Mouse (Mus musculus): ENCODE data around the gene Anks1. TPM values are rescaled to one million over a fixed set of nuclear protein-coding genes. Genes with fewer than 3 reads are reported as not detected.

The Anks1 gene
- polyA plus RNA-seq, 1 experiment from 2014 or later, result 22.5 TPM

- peak overlapping the region; percentile 89 for H3K9ac ChIP-seq
- peak overlapping the region; percentile 96 for H3K4me3 ChIP-seq
- no peak for ATAC-seq (ENCODE audit: insufficient number of reproducible peaks, insufficient read depth, low FRiP score, low TSS enrichment)
- 1% methylated on average over 12 of the region's 12 CpGs for WGBS
- H3K4me2 ChIP-seq (replicated peaks), result peak overlapping the region; percentile 86
- H3K27ac ChIP-seq, result peak overlapping the region; percentile 86
- peaks cover 20% of the 10 kb centered on the region for H3K4me1 ChIP-seq
- no peaks in the 10 kb centered on the region for H3K9me3 ChIP-seq
- no peaks in the 10 kb centered on the region for H3K27me3 ChIP-seq
- peaks cover 11% of the 10 kb centered on the region for H3K36me3 ChIP-seq
These were observed 759 bp upstream of the Anks1 start for GRCm38 (mm10) chr17:27908206-27908887.

DNA sequence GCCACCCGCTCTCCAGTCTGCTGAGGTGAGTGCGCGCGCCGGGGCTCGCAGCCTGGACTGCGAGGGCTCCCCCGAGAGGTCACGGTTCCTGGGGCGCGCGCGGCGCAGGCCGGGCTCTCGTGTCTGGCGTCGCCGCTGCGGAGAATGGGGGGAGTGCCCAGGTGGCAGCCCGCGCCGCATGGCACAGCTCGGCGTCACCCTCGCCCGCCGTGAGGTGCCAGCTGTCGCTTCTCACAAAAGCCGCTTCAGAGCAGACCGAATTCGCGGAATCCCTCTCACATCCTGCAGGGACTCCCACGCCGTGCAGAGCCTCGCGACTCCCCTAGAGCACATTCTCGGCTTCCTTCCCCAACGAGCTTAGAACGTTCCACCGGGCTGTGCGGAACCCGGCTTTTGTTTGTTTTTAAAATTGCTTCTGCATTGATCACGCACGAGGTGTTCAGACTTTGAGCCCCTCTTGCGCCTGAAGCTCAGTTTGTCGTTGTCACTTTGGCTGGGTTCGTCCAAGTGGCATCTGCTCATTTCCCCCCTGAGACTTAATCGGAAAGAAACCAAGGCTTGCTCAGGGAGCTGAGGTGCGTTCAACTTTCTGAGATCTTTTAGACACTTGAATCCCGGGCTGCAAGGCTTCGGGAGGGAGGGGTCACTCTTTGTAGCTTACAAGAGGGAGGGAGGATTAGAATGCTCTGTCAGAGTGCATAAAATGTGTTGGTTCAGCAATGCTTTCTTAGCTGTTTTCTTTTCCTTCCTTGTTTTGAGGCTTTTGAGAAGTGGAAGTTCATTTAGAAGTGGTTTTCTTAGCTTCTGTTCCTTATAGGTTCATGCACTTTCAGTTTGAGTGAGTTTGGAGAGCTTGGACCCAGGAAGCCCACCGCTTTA is 755 bp downstream of the Anks1 start, which contains the start of gene Taf11:
TSS of gene Taf11 (minus strand) at position 223 of the 879 bp plus-strand sequence.
- Histone ChIP-seq H3K27me3 (no peaks in the 10 kb centered on the region), H3K4me2 (replicated peaks) (peak within 1 kb of the TSS; percentile 86), H3K36me3 (peaks cover 1% of the 10 kb centered on the region; the same call in 1 of the 2 replicates), H3K4me1 (peaks cover 20% of the 10 kb centered on the region), H3K4me3 (peak within 1 kb of the TSS; percentile 96), H3K9ac (peak within 1 kb of the TSS; percentile 82), H3K9me3 (no peaks in the 10 kb centered on the region), H3K27ac (peak within 1 kb of the TSS; percentile 86)
- 2% methylated on average over 53 of the region's 53 CpGs for WGBS
- ATAC-seq (ENCODE audit: insufficient number of reproducible peaks, insufficient read depth, low FRiP score, low TSS enrichment), result peak; percentile 32; the same call in 1 of the 2 replicates

GRCm38 (mm10) chr17:27911371-27911770 is 2.3 kb downstream of the Anks1 start:
- Histone ChIP-seq H3K4me1 (peaks cover 19% of the 10 kb centered on the region), H3K4me2 (replicated peaks) (no peak overlapping the region), H3K27ac (no peak overlapping the region), H3K9me3 (no peaks in the 10 kb centered on the region), H3K9ac (no peak overlapping the region), H3K4me3 (no peak overlapping the region), H3K36me3 (no peaks in the 10 kb centered on the region), H3K27me3 (no peaks in the 10 kb centered on the region)
- WGBS, result 90% methylated on average over 7 of the region's 7 CpGs
- ATAC-seq (ENCODE audit: insufficient number of reproducible peaks, insufficient read depth, low FRiP score, low TSS enrichment), result no peak

DNA sequence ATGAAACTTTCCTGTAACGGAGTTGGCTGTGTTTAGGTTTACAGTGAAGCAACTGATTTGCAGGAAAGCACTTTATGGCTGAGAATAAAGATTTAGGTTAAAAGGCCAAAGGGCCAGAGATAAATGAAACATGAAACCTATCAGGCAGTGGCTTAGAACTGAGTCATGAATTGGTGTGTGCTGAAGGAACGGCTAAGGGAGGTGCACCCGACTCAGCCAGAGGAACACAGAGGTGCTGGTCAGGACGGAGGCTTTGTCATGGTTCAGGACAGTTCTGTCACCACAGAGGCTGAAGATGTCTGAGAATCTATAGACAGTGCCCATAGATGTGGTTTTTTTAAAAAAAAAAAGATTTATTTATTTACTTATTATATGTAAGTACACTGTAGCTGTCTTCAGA is 5.6 kb downstream of the Anks1 start:
- no peak for ATAC-seq (ENCODE audit: insufficient number of reproducible peaks, insufficient read depth, low FRiP score, low TSS enrichment)
- Histone ChIP-seq H3K36me3 (no peaks in the 10 kb centered on the region), H3K4me3 (no peak overlapping the region), H3K9ac (no peak overlapping the region), H3K27me3 (no peaks in the 10 kb centered on the region), H3K27ac (no peak overlapping the region), H3K4me2 (replicated peaks) (no peak overlapping the region), H3K9me3 (no peaks in the 10 kb centered on the region), H3K4me1 (peaks cover 13% of the 10 kb centered on the region; the same call in 1 of the 2 replicates)
- WGBS, result 85% methylated on average over 4 of the region's 4 CpGs

- no peak overlapping the region for H3K4me2 ChIP-seq (replicated peaks)
- no peak overlapping the region for H3K27ac ChIP-seq
These were observed 7.3 kb downstream of the Anks1 start for GRCm38 (mm10) chr17:27916366-27916765.

GRCm38 (mm10) chr17:27920676-27921075 is 11.6 kb downstream of the Anks1 start:
- H3K4me3 ChIP-seq, result no peak overlapping the region
- no peak for ATAC-seq (ENCODE audit: insufficient number of reproducible peaks, insufficient read depth, low FRiP score, low TSS enrichment)
- H3K4me2 ChIP-seq (replicated peaks), result no peak overlapping the region
- H3K9ac ChIP-seq, result no peak overlapping the region
- H3K36me3 ChIP-seq, result no peaks in the 10 kb centered on the region
- 89% methylated on average over 4 of the region's 4 CpGs for WGBS
- H3K27ac ChIP-seq, result no peak overlapping the region
- peaks cover 3% of the 10 kb centered on the region; the same call in 1 of the 2 replicates for H3K4me1 ChIP-seq
- no peaks in the 10 kb centered on the region for H3K9me3 ChIP-seq
- no peaks in the 10 kb centered on the region for H3K27me3 ChIP-seq

More at GRCm38 (mm10) chr17:27916366-27916765, 7.3 kb downstream of the Anks1 start:
- no peak for ATAC-seq (ENCODE audit: insufficient number of reproducible peaks, insufficient read depth, low FRiP score, low TSS enrichment)
- 56% methylated on average over 4 of the region's 4 CpGs for WGBS
- no peak overlapping the region for H3K9ac ChIP-seq
- H3K27me3 ChIP-seq, result no peaks in the 10 kb centered on the region
- H3K9me3 ChIP-seq, result no peaks in the 10 kb centered on the region
- peaks cover 3% of the 10 kb centered on the region; the same call in 1 of the 2 replicates for H3K4me1 ChIP-seq
- H3K36me3 ChIP-seq, result no peaks in the 10 kb centered on the region
- H3K4me3 ChIP-seq, result no peak overlapping the region

DNA sequence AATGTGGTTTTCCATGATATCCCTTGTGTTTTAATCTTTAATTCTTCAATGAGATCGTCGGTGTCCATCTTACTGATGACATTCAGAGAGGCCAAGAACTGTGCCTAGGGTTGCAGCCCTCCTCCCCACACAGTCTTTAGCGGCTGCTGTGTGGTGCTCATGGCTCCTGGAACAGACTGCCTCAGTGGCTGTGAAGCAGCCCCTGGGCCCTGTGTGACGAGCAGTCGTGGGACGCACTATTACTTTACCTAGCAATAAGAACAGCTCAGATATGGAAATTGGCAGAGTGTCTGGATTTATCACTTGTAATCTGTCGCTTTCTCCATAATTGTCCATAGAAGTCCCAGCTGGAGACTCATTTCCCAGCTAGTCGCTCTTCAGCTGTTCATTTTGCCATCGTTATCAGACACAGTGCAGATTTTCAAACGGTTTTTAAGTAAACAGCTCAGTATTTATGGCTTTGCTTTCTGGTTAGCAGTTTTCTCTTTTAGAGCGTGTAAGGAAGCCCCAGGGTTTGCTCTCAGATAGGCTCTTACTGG is 13.1 kb downstream of the Anks1 start:
- 89% methylated on average over 11 of the region's 11 CpGs for WGBS
- no peak overlapping the region for H3K9ac ChIP-seq
- ATAC-seq (ENCODE audit: insufficient number of reproducible peaks, insufficient read depth, low FRiP score, low TSS enrichment), result no peak

DNA sequence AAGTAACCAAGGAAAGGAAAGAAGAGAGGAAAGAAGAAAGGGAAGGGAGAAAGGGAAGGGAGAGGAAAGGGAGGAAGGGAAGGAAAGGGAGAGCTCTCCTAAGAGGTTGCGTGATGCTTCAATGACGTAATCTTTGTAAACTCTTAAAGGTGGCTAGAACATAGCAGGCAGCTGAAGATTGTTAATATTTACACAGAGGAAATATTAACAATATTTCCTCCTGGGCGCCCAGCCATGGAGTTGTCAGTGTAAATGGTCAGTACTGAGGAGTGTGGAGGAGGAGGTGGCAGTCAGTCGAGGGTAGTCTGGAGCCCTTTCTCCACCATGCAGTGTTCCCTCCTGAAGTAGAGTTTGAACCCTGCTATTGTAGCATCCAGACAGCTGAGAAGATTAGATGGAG is 15.9 kb downstream of the Anks1 start:
- WGBS, result 87% methylated on average over 4 of the region's 4 CpGs
- no peaks in the 10 kb centered on the region for H3K9me3 ChIP-seq
- H3K9ac ChIP-seq, result no peak overlapping the region
- no peak overlapping the region for H3K27ac ChIP-seq
- H3K27me3 ChIP-seq, result no peaks in the 10 kb centered on the region
- H3K4me1 ChIP-seq, result no peaks in the 10 kb centered on the region
- no peak overlapping the region for H3K4me2 ChIP-seq (replicated peaks)
- no peak for ATAC-seq (ENCODE audit: insufficient number of reproducible peaks, insufficient read depth, low FRiP score, low TSS enrichment)
- H3K36me3 ChIP-seq, result no peaks in the 10 kb centered on the region
- H3K4me3 ChIP-seq, result no peak overlapping the region

More for the DNA sequence above, 13.1 kb downstream of the Anks1 start:
- no peak overlapping the region for H3K27ac ChIP-seq
- H3K4me3 ChIP-seq, result no peak overlapping the region
- H3K36me3 ChIP-seq, result no peaks in the 10 kb centered on the region
- H3K4me2 ChIP-seq (replicated peaks), result no peak overlapping the region
- H3K4me1 ChIP-seq, result no peaks in the 10 kb centered on the region; the same call in 1 of the 2 replicates
- H3K9me3 ChIP-seq, result no peaks in the 10 kb centered on the region
- H3K27me3 ChIP-seq, result no peaks in the 10 kb centered on the region

DNA sequence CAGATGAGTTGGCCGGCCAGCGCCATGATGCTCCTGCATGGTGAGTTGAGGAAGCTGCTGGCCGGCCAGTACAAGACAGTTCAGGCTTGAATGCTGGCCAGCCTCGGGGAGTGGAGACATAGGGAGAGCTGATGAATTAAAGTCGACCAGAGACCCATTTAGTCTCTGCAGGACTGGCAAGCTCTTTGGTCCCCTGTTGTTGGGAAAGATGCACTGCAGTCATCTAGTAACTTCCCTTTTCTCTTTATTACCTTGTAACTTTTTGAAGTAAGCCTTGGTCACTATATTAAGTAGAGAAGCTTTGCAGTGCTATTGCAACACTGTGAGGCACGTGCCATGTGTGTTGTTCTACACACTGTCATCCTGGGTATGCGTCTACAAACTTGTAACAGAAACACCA is 16.4 kb downstream of the Anks1 start:
- no peak for ATAC-seq (ENCODE audit: insufficient number of reproducible peaks, insufficient read depth, low FRiP score, low TSS enrichment)
- Histone ChIP-seq H3K4me2 (replicated peaks) (no peak overlapping the region), H3K27me3 (no peaks in the 10 kb centered on the region), H3K9ac (no peak overlapping the region), H3K4me3 (no peak overlapping the region), H3K36me3 (no peaks in the 10 kb centered on the region), H3K27ac (no peak overlapping the region), H3K4me1 (no peaks in the 10 kb centered on the region), H3K9me3 (no peaks in the 10 kb centered on the region)
- WGBS, result 83% methylated on average over 7 of the region's 7 CpGs

DNA sequence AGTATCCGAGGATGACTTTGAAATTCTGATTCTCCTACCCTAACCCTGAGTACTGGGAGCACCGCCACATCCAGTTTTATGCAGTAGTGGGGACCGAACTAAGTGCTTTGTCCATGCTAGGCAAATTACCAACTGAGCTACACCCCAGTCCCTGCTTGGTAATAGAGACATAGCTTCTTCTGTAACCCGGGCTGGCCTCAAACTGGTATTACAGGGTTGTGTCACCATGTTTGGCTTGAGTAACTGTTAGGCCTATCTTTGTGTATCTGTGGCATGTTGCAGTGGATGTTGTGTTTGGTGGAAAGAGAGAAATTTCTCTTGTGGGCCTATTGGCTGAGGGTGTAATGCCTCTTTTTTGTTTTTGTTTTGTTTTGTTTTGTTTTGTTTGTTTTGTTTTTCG is 21.2 kb downstream of the Anks1 start:
- no peak overlapping the region for H3K4me2 ChIP-seq (replicated peaks)
- no peaks in the 10 kb centered on the region for H3K27me3 ChIP-seq
- H3K4me3 ChIP-seq, result no peak overlapping the region
- no peak overlapping the region for H3K9ac ChIP-seq
- H3K4me1 ChIP-seq, result no peaks in the 10 kb centered on the region
- no peak overlapping the region for H3K27ac ChIP-seq
- no peaks in the 10 kb centered on the region for H3K36me3 ChIP-seq
- no peak for ATAC-seq (ENCODE audit: insufficient number of reproducible peaks, insufficient read depth, low FRiP score, low TSS enrichment)
- H3K9me3 ChIP-seq, result no peaks in the 10 kb centered on the region
- 90% methylated on average over 5 of the region's 5 CpGs for WGBS

DNA sequence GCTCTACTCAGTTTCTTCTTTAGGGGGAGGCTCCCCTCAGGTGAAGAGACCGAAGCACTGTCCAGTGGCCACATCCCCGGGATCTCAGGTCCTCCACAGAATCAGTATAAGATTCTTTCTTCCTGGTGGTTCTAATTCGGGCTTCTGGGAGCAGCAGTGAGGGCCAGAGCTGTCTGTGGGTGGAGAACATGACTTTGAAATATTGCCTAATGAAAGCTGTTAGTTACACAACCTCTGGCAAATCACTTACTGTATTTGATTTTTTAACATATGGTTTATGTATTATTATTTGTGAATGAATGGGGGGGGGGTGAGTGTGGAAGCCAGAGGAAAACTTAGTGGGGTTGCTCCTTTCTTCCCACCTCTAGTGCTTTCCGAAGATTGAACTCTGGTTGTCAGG is 22.7 kb downstream of the Anks1 start:
- Histone ChIP-seq H3K27me3 (no peaks in the 10 kb centered on the region), H3K9me3 (no peaks in the 10 kb centered on the region), H3K4me1 (no peaks in the 10 kb centered on the region), H3K36me3 (no peaks in the 10 kb centered on the region), H3K4me3 (no peak overlapping the region), H3K27ac (no peak overlapping the region), H3K4me2 (replicated peaks) (no peak overlapping the region), H3K9ac (no peak overlapping the region)
- WGBS, result 84% methylated on average over 4 of the region's 4 CpGs
- ATAC-seq (ENCODE audit: insufficient number of reproducible peaks, insufficient read depth, low FRiP score, low TSS enrichment), result no peak
